Mouse (Mus musculus) olfactory bulb, adult 2 months (tissue): Measurements from ENCODE around the gene Zbtb9.

Source experiments
- CTCF ChIP-seq: fragments of 200-500 bp; IDR thresholded peaks from 2 replicates; pipeline ENCODE4 v1.5.1; 2012; ENCODE audit warnings: low read depth, mild to moderate bottlenecking, low read length, moderate library complexity; ENCODE audit not compliant: insufficient read depth
- POLR2A ChIP-seq: fragments of 200-500 bp; IDR thresholded peaks from 2 replicates; pipeline ENCODE4 v1.6.1; 2012; ENCODE audit warnings: mild to moderate bottlenecking, low read depth, low read length, moderate library complexity; ENCODE audit not compliant: insufficient read depth

GRCm38 (mm10) chr17:26999996-27000395 is 27.0 kb downstream of the Zbtb9 start:
- no peak for TF ChIP-seq POLR2A
- no peak for TF ChIP-seq CTCF
